Mouse (Mus musculus) MEL-GATA-1-ER (cell line): ENCODE measurements at regions not wholly inside any gene's neighbourhood (a gene's known extent, or its start where the extent isn't known, plus 50 kb on each side); places are given as distances from the start of the nearest gene placed in this dataset.

ENCODE experiments used
- DNase-seq: peaks from one replicate; pipeline ENCODE4 v3.0.0-alpha.2; 2012; ENCODE audit warnings: low read depth; ENCODE audit errors: extremely low read depth

DNA sequence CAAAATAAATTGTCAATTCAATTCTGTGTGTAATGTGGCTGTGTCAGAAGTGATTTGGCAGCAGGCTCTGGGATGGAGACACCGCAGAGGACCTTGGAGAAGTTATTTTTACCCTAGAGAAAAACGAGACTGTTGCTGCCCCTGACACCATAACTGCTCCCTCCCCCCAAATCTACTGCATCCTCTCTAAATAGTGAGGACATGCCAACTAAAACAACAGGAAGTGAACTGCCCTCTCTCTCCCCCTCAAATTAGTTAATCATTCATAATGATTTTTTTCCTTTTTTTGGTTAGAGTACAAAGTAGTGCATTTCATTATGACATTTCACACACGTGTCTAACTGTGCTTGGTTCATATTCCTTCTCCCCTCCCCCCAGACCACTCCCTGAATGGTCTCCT, 55.6 kb upstream of the Pias1 start:
- DNase-seq, result no peak

GRCm38 (mm10) chr9:63038031-63038430, 50.3 kb upstream of the Pias1 start:
- no peak for DNase-seq
